Mouse (Mus musculus): ENCODE data around the gene Dad1. TPM values are rescaled to one million over a fixed set of nuclear protein-coding genes. Genes with fewer than 3 reads are reported as not detected.
A peak's percentile ranks its signal among the peaks of the same experiment; 100 is the strongest.

Gene Dad1
- polyA plus RNA-seq, 1 experiment: 573 TPM

DNA sequence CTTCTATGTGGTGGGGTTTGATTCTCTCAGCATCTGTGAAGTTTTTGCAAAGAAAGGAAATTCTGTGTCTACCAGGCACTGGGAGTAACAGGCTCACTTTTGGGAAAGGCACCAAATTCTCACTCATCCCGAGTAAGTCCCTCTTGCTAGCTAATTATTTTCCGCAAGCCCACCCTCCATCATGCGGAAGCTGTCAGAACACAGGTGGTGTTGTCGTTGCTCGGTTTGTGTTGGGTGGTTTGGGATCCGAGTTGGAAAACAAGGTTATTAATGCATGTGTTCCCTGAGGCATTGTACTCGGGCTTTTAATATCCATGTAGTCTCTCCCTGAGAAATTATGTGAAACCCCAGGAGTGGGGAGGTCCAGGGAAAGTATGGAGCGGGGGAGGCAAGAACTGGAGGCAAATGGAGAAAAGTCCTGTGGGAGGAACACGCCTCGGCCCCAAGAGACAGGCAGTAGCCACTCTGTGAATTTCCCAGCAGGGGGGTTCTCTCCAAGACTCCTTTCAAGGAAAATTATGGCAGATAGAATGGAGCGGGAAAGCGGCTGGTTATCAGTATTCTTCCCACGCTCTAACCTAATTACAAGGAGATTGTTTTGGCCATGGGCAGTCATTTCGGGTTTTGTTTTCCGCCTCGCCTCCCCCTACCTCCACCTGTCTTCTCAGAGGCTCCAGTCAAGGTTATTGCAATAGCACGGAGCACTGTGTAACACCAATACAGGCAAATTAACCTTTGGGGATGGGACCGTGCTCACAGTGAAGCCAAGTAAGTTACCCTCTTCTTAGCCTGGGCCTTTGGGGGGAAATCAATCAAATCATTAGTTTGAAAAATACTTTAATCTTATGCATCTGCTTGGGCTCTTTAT, 62.1 kb downstream of the Dad1 start:
- Histone ChIP-seq H3K4me3 (replicated peaks; ENCODE audit: extremely low read depth, low read depth, low read length) (no peak overlapping the region), H3K4me1 (ENCODE audit: control insufficient read depth, insufficient read depth, low read length) (peaks cover 16% of the 10 kb centered on the region)
- 81% methylated on average over 18 of the region's 18 CpGs for WGBS
- TF ChIP-seq CTCF (IDR thresholded peaks at IDR 0.05; ENCODE audit: insufficient read depth, low read length) (no peak), POLR2A (IDR thresholded peaks at IDR 0.05; ENCODE audit: borderline replicate concordance, extremely low read depth, low read depth, low read length) (no peak)
- no peak for DNase-seq

- Histone ChIP-seq H3K4me1 (ENCODE audit: control insufficient read depth, insufficient read depth, low read length) (peaks cover 18% of the 10 kb centered on the region), H3K4me3 (replicated peaks; ENCODE audit: extremely low read depth, low read depth, low read length) (no peak overlapping the region)
- 40% methylated on average over 4 of the region's 4 CpGs for WGBS
- TF ChIP-seq POLR2A (IDR thresholded peaks at IDR 0.05; ENCODE audit: borderline replicate concordance, extremely low read depth, low read depth, low read length) (no peak), CTCF (IDR thresholded peaks at IDR 0.05; ENCODE audit: insufficient read depth, low read length) (no peak)
- DNase-seq: no peak
Measured at GRCm38 (mm10) chr14:54191026-54191390, 62.9 kb downstream of the Dad1 start.

DNA sequence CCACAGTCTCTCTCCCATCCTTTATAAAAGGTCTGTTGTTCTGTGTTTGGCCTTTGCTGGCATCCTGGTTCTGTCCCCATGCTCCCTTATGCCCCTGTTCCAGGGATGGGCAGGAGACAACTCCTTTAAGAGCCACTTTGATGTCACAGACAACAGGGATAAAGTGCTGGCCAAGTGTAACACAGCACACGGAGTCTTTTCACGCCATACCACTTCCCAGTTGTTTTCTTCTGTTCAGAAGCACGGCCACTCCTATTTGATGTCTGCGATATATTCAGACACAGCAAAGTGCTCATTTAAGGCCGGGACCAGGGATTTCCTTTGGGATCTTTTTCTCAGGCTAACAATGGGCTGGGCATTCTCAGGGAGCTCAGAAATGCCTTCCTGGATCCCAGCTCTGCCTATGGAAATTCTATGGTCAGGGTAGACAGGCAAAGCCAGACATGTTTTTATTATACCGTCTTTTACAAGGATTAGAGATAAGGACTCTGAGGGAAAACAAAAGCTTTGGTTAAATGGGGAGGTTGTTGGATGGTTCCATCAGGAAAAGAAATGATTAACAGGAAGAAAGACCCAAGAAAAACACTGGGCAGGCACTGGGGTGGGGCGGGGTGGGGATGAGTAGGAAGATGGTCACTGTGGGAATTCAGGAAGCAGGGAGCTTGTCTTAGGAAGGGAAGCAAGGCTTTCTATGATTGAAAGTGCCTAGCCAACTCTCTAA, 63.4 kb downstream of the Dad1 start:
- no peak for TF ChIP-seq CTCF (IDR thresholded peaks at IDR 0.05; ENCODE audit: insufficient read depth, low read length)
- no peak for TF ChIP-seq POLR2A (IDR thresholded peaks at IDR 0.05; ENCODE audit: borderline replicate concordance, extremely low read depth, low read depth, low read length)
- Histone ChIP-seq H3K4me1 (ENCODE audit: control insufficient read depth, insufficient read depth, low read length) (peaks cover 22% of the 10 kb centered on the region), H3K4me3 (replicated peaks; ENCODE audit: extremely low read depth, low read depth, low read length) (no peak overlapping the region)
- no peak for DNase-seq
- WGBS: 42% methylated on average over 7 of the region's 7 CpGs

DNA sequence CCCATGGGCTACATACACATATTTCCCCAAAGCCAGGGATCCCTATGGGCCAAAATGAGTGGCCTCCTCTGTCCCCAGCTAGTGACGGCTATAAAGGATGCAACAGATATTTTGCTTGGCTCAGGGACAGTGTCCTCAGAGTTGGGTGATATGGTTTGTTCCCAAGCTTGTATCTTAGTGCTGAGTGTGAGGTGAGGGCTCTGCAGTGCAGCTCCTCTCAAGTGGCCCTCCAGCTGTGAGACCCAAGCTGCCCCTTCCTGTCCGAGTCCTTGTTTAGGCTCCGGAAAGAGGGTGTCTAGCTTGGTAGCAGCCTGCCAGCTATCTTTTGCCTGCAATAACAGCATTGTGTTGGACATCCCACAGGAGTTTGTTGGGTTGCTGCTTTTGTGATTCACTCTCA, 64.6 kb downstream of the Dad1 start:
- Histone ChIP-seq H3K4me3 (replicated peaks; ENCODE audit: extremely low read depth, low read depth, low read length) (no peak overlapping the region), H3K4me1 (ENCODE audit: control insufficient read depth, insufficient read depth, low read length) (peaks cover 29% of the 10 kb centered on the region)
- DNase-seq: no peak
- WGBS: 38% methylated on average over 3 of the region's 3 CpGs
- TF ChIP-seq POLR2A (IDR thresholded peaks at IDR 0.05; ENCODE audit: borderline replicate concordance, extremely low read depth, low read depth, low read length) (peak; percentile 17; the same call in 1 of the 2 replicates), CTCF (IDR thresholded peaks at IDR 0.05; ENCODE audit: insufficient read depth, low read length) (no peak)

DNA sequence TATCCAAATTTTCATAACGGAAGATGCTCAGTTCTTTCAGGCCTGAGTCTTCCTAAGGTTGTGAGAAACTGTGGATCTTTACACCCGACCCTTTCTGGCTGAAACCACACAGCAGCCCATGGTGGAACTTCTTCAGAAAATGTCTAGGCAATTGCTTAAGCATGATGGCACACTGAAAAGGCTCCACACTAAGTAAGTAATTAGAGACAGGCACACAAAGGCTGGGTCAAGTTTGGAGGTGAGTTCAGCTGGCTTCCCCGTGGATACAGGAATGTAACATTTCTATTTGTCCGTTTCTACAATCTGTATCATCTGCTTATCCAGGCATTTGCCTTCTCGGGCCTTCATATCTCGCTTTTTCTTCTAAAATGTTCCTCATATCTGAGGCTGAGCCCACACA, 66.7 kb downstream of the Dad1 start:
- WGBS: 85% methylated on average over 6 of the region's 6 CpGs
- H3K4me1 ChIP-seq (ENCODE audit: control insufficient read depth, insufficient read depth, low read length): peaks cover 29% of the 10 kb centered on the region
- DNase-seq: no peak
- TF ChIP-seq CTCF (IDR thresholded peaks at IDR 0.05; ENCODE audit: insufficient read depth, low read length): no peak
- no peak for TF ChIP-seq POLR2A (IDR thresholded peaks at IDR 0.05; ENCODE audit: borderline replicate concordance, extremely low read depth, low read depth, low read length)
- no peak overlapping the region for H3K4me3 ChIP-seq (replicated peaks; ENCODE audit: extremely low read depth, low read depth, low read length)

Other genes with a start within 250 kb of the Dad1 start
- gene Abhd4, start 84 bp upstream of the Dad1 start, polyA plus RNA-seq (2012; rRNA removed): 53.5 and 70.4 TPM in 2 replicates
- not detected in 2 replicates for gene Olfr49, start 30.8 kb upstream of the Dad1 start, polyA plus RNA-seq (2012; rRNA removed)
- gene Oxa1l, start 106.7 kb upstream of the Dad1 start, polyA plus RNA-seq (2012; rRNA removed): 95.3 and 98.1 TPM in 2 replicates
- 23.1 and 29.2 TPM in 2 replicates for gene Slc7a7, start 163.7 kb upstream of the Dad1 start, polyA plus RNA-seq (2012; rRNA removed)
- gene Mrpl52, start 172.8 kb upstream of the Dad1 start, polyA plus RNA-seq (2012; rRNA removed): 185 and 290 TPM in 2 replicates
- 119 and 130 TPM in 2 replicates for gene Mmp14, start 177.5 kb upstream of the Dad1 start, polyA plus RNA-seq (2012; rRNA removed)
- 184 and 199 TPM in 2 replicates for gene Lrp10, start 210.0 kb upstream of the Dad1 start, polyA plus RNA-seq (2012; rRNA removed)
- 3.0 TPM in 2 replicates for gene Rem2, start 222.0 kb upstream of the Dad1 start, polyA plus RNA-seq (2012; rRNA removed)

Measured in lung, adult 2 months (tissue).